Comparison of ENCODE assay signal across 4 mouse cellular contexts in the genomic region with DNA sequence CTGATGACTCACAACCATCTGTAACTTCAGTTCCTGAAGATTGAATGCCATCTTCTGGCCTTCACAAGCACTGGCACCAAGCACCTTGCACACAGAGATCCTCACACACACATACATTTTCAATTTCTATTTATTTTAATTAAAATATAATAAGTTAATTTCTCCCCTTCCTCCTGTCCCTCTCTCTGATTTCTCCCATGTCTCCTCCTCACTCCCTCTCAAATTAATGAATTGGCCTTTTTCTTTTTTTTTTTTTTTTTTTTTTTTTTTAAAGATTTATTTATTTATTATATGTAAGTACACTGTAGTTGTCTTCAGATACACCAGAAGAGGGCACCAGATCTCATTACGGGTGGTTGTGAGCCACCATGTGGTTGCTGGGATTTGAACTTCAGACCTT. TPM values are rescaled to one million over a fixed set of nuclear protein-coding genes. Genes with fewer than 3 reads are reported as not detected.
"Had no signal": no experiment of that assay in that cellular context is flagged by ENCODE, and none has a peak within 500 bp of the region (broad histone marks: within the 10 kb centered on the region; RNA-seq: fewer than 3 reads in every experiment).

No protein-coding gene starts in this region.

RNA-seq across cellular contexts. Expression of gene Lpar5, which starts 2.5 kb away (rescaled TPM):
- total RNA-seq: heart, postnatal 25 days; heart, postnatal 4 days had no signal
- polyA plus RNA-seq: heart, embryonic 14.5 days; hindbrain, embryonic 11.5 days had no signal
